Mouse (Mus musculus): ENCODE results near the gene Prex1. TPM values are rescaled to one million over a fixed set of nuclear protein-coding genes. Genes with fewer than 3 reads are reported as not detected.

The Prex1 gene
- polyA plus RNA-seq, 1 experiment from 2014 or later = 20.9 TPM

- DNase-seq (ENCODE audit: low spot score) (no peak), ATAC-seq (ENCODE audit: low FRiP score) (no peak)
- H3K27ac ChIP-seq (ENCODE audit: low read depth, low read length) = no peak overlapping the region
- no peak overlapping the region for H3K4me2 ChIP-seq (replicated peaks; ENCODE audit: low read depth, low read length)
- no peaks in the 10 kb centered on the region for H3K9me3 ChIP-seq (ENCODE audit: control insufficient read depth, low read length)
- WGBS = 63% methylated on average over 8 of the region's 8 CpGs
- H3K4me1 ChIP-seq (replicated peaks; ENCODE audit: control insufficient read depth, insufficient read depth, low read length) = peaks cover 22% of the 10 kb centered on the region
- H3K4me3 ChIP-seq (ENCODE audit: low read depth, low read length) = no peak overlapping the region
- H3K9ac ChIP-seq (ENCODE audit: low read depth, low read length) = no peak overlapping the region
- no peaks in the 10 kb centered on the region for H3K27me3 ChIP-seq (ENCODE audit: control insufficient read depth, insufficient read depth, low read length)
- no peaks in the 10 kb centered on the region for H3K36me3 ChIP-seq (ENCODE audit: control insufficient read depth, insufficient read depth, low read length)
Observed at GRCm38 (mm10) chr2:166685824-166686223, 27.8 kb downstream of the Prex1 start.

GRCm38 (mm10) chr2:166683885-166684544 is 29.6 kb downstream of the Prex1 start:
- Histone ChIP-seq H3K4me2 (replicated peaks; ENCODE audit: low read depth, low read length) (no peak overlapping the region; the same call in 1 of the 2 replicates), H3K4me1 (replicated peaks; ENCODE audit: control insufficient read depth, insufficient read depth, low read length) (peaks cover 28% of the 10 kb centered on the region), H3K4me3 (ENCODE audit: low read depth, low read length) (no peak overlapping the region), H3K36me3 (ENCODE audit: control insufficient read depth, insufficient read depth, low read length) (no peaks in the 10 kb centered on the region), H3K9me3 (ENCODE audit: control insufficient read depth, low read length) (no peaks in the 10 kb centered on the region), H3K27me3 (ENCODE audit: control insufficient read depth, insufficient read depth, low read length) (no peaks in the 10 kb centered on the region), H3K9ac (ENCODE audit: low read depth, low read length) (no peak overlapping the region), H3K27ac (ENCODE audit: low read depth, low read length) (peak overlapping the region; percentile 13; the same call in 1 of the 2 replicates)
- peak; percentile 52 for DNase-seq (ENCODE audit: low spot score)
- 21% methylated on average over 13 of the region's 13 CpGs for WGBS
- ATAC-seq (ENCODE audit: low FRiP score) = no peak

- H3K9ac ChIP-seq (ENCODE audit: low read depth, low read length) = no peak overlapping the region
- WGBS = 16% methylated on average over 4 of the region's 4 CpGs
- ATAC-seq (ENCODE audit: low FRiP score) = no peak; the same call in 1 of the 2 replicates
- peaks cover 36% of the 10 kb centered on the region for H3K4me1 ChIP-seq (replicated peaks; ENCODE audit: control insufficient read depth, insufficient read depth, low read length)
- peak overlapping the region; percentile 13 for H3K27ac ChIP-seq (ENCODE audit: low read depth, low read length)
- H3K36me3 ChIP-seq (ENCODE audit: control insufficient read depth, insufficient read depth, low read length) = no peaks in the 10 kb centered on the region
- no peaks in the 10 kb centered on the region for H3K9me3 ChIP-seq (ENCODE audit: control insufficient read depth, low read length)
- H3K4me2 ChIP-seq (replicated peaks; ENCODE audit: low read depth, low read length) = no peak overlapping the region
- H3K4me3 ChIP-seq (ENCODE audit: low read depth, low read length) = no peak overlapping the region
- no peak for DNase-seq (ENCODE audit: low spot score)
- H3K27me3 ChIP-seq (ENCODE audit: control insufficient read depth, insufficient read depth, low read length) = no peaks in the 10 kb centered on the region
Observed at GRCm38 (mm10) chr2:166682866-166683265, 30.8 kb downstream of the Prex1 start.

- peak; percentile 87 for ATAC-seq (ENCODE audit: low FRiP score)
- Histone ChIP-seq H3K4me1 (replicated peaks; ENCODE audit: control insufficient read depth, insufficient read depth, low read length) (peaks cover 55% of the 10 kb centered on the region), H3K27me3 (ENCODE audit: control insufficient read depth, insufficient read depth, low read length) (no peaks in the 10 kb centered on the region), H3K36me3 (ENCODE audit: control insufficient read depth, insufficient read depth, low read length) (no peaks in the 10 kb centered on the region), H3K9ac (ENCODE audit: low read depth, low read length) (peak overlapping the region; percentile 48), H3K4me2 (replicated peaks; ENCODE audit: low read depth, low read length) (0 out of 2 replicates have a peak overlapping the region, but pooled peaks have one; percentile 20), H3K27ac (ENCODE audit: low read depth, low read length) (peak overlapping the region; percentile 83), H3K4me3 (ENCODE audit: low read depth, low read length) (no peak overlapping the region), H3K9me3 (ENCODE audit: control insufficient read depth, low read length) (no peaks in the 10 kb centered on the region)
- peak; percentile 85 for DNase-seq (ENCODE audit: low spot score)
- WGBS = 13% methylated on average over 13 of the region's 13 CpGs
Observed at GRCm38 (mm10) chr2:166678959-166679759, 34.5 kb downstream of the Prex1 start.

GRCm38 (mm10) chr2:166676933-166677332 is 36.7 kb downstream of the Prex1 start:
- Histone ChIP-seq H3K4me2 (replicated peaks; ENCODE audit: low read depth, low read length) (no peak overlapping the region), H3K9ac (ENCODE audit: low read depth, low read length) (no peak overlapping the region), H3K9me3 (ENCODE audit: control insufficient read depth, low read length) (no peaks in the 10 kb centered on the region), H3K4me1 (replicated peaks; ENCODE audit: control insufficient read depth, insufficient read depth, low read length) (peaks cover 43% of the 10 kb centered on the region), H3K4me3 (ENCODE audit: low read depth, low read length) (no peak overlapping the region), H3K27me3 (ENCODE audit: control insufficient read depth, insufficient read depth, low read length) (no peaks in the 10 kb centered on the region), H3K27ac (ENCODE audit: low read depth, low read length) (0 out of 2 replicates have a peak overlapping the region, but pooled peaks have one; percentile 60), H3K36me3 (ENCODE audit: control insufficient read depth, insufficient read depth, low read length) (no peaks in the 10 kb centered on the region)
- WGBS = 85% methylated on average over 11 of the region's 11 CpGs
- no peak for ATAC-seq (ENCODE audit: low FRiP score)
- no peak for DNase-seq (ENCODE audit: low spot score)

- peak overlapping the region; percentile 15; the same call in 1 of the 2 replicates for H3K4me2 ChIP-seq (replicated peaks; ENCODE audit: low read depth, low read length)
- no peak for ATAC-seq (ENCODE audit: low FRiP score)
- H3K36me3 ChIP-seq (ENCODE audit: control insufficient read depth, insufficient read depth, low read length) = no peaks in the 10 kb centered on the region
- peak overlapping the region; percentile 3; the same call in 1 of the 2 replicates for H3K9ac ChIP-seq (ENCODE audit: low read depth, low read length)
- H3K4me1 ChIP-seq (replicated peaks; ENCODE audit: control insufficient read depth, insufficient read depth, low read length) = peaks cover 43% of the 10 kb centered on the region
- no peak overlapping the region for H3K4me3 ChIP-seq (ENCODE audit: low read depth, low read length)
- peak overlapping the region; percentile 60; the same call in 1 of the 2 replicates for H3K27ac ChIP-seq (ENCODE audit: low read depth, low read length)
- H3K27me3 ChIP-seq (ENCODE audit: control insufficient read depth, insufficient read depth, low read length) = no peaks in the 10 kb centered on the region
- no peaks in the 10 kb centered on the region for H3K9me3 ChIP-seq (ENCODE audit: control insufficient read depth, low read length)
- DNase-seq (ENCODE audit: low spot score) = no peak
- WGBS = 78% methylated on average over 14 of the region's 14 CpGs
Observed at GRCm38 (mm10) chr2:166676498-166676897, 37.1 kb downstream of the Prex1 start.

GRCm38 (mm10) chr2:166675588-166676444 is 37.8 kb downstream of the Prex1 start:
- Histone ChIP-seq H3K27me3 (ENCODE audit: control insufficient read depth, insufficient read depth, low read length) (no peaks in the 10 kb centered on the region), H3K4me2 (replicated peaks; ENCODE audit: low read depth, low read length) (peak overlapping the region; percentile 15; the same call in 1 of the 2 replicates), H3K4me1 (replicated peaks; ENCODE audit: control insufficient read depth, insufficient read depth, low read length) (peaks cover 48% of the 10 kb centered on the region), H3K9me3 (ENCODE audit: control insufficient read depth, low read length) (no peaks in the 10 kb centered on the region), H3K36me3 (ENCODE audit: control insufficient read depth, insufficient read depth, low read length) (no peaks in the 10 kb centered on the region), H3K27ac (ENCODE audit: low read depth, low read length) (peak overlapping the region; percentile 60), H3K9ac (ENCODE audit: low read depth, low read length) (peak overlapping the region; percentile 3; the same call in 1 of the 2 replicates), H3K4me3 (ENCODE audit: low read depth, low read length) (no peak overlapping the region)
- ATAC-seq (ENCODE audit: low FRiP score) (no peak), DNase-seq (ENCODE audit: low spot score) (peak; percentile 52)
- WGBS = 46% methylated on average over 14 of the region's 14 CpGs

- no peak overlapping the region for H3K4me3 ChIP-seq (ENCODE audit: low read depth, low read length)
- H3K4me1 ChIP-seq (replicated peaks; ENCODE audit: control insufficient read depth, insufficient read depth, low read length) = peaks cover 51% of the 10 kb centered on the region
Observed at GRCm38 (mm10) chr2:166674693-166675092, 38.9 kb downstream of the Prex1 start.

More at GRCm38 (mm10) chr2:166674693-166675092, 38.9 kb downstream of the Prex1 start:
- Histone ChIP-seq H3K27me3 (ENCODE audit: control insufficient read depth, insufficient read depth, low read length) (no peaks in the 10 kb centered on the region), H3K27ac (ENCODE audit: low read depth, low read length) (peak overlapping the region; percentile 60), H3K36me3 (ENCODE audit: control insufficient read depth, insufficient read depth, low read length) (no peaks in the 10 kb centered on the region), H3K4me2 (replicated peaks; ENCODE audit: low read depth, low read length) (no peak overlapping the region), H3K9ac (ENCODE audit: low read depth, low read length) (no peak overlapping the region), H3K9me3 (ENCODE audit: control insufficient read depth, low read length) (no peaks in the 10 kb centered on the region)
- 2% methylated on average over 12 of the region's 12 CpGs for WGBS
- no peak for DNase-seq (ENCODE audit: low spot score)
- no peak for ATAC-seq (ENCODE audit: low FRiP score)
